Mouse (Mus musculus) Patski (cell line): ENCODE measurements at regions not wholly inside any gene's neighbourhood (a gene's known extent, or its start where the extent isn't known, plus 50 kb on each side); places are given as distances from the start of the nearest gene placed in this dataset.

Source experiments
- ATAC-seq: fragments of 100-300 bp; one replicate; pipeline ENCODE4 v1.8.0; 2021
- CTCF ChIA-PET: fragments of 350-600 bp; sonication (Branson Sonifier 250); formaldehyde crosslinking; loops from one replicate; lab custom pipeline; 2022; ENCODE audit warnings: inconsistent platforms; lab: Charles Lee
- POLR2A ChIA-PET: fragments of 350-600 bp; sonication (Branson Sonifier 250); formaldehyde crosslinking; loops from one replicate; lab custom pipeline; 2022; ENCODE audit warnings: antibody characterized with exemption, inconsistent platforms; lab: Charles Lee
- DNase-seq: peaks from one replicate; pipeline ENCODE4 v3.0.0-alpha.2; 2011; ENCODE audit warnings: low read depth, low spot score
- H3K27me3 ChIP-seq: fragments of 371-371 bp; one replicate; pipeline ENCODE4 v1.5.1; 2021
- CTCF ChIP-seq: fragments of 100-300 bp; IDR thresholded peaks from one replicate; pipeline ENCODE4 v1.5.1; 2021
- in situ Hi-C: fragments of 300-500 bp; cut with MboI; formaldehyde crosslinking; loops from 3 replicates; pipeline ENCODE4 v1.11.1; 2018; ENCODE audit warnings: low pct_unique_long_range_greater_than_20kb, mixed read lengths

GRCm38 (mm10) chrX:14592793-14593192, 381.8 kb downstream of the H2al1n start:
- no peak for TF ChIP-seq CTCF
- ChIA-PET POLR2A (interaction anchor here (0.5 kb wide), 1 partner anchor 10 kb away, joined by 5 read pairs; no protein-coding TSS in a partner anchor), CTCF (no interaction called here)
- no peak for ATAC-seq
- peaks cover 14% of the 10 kb centered on the region for H3K27me3 ChIP-seq
- in situ Hi-C loops = no loop called here
- DNase-seq = no peak

GRCm38 (mm10) chrX:14596799-14597198, 385.9 kb downstream of the H2al1n start:
- ATAC-seq = no peak
- peaks cover 12% of the 10 kb centered on the region for H3K27me3 ChIP-seq
- ChIA-PET CTCF (no interaction called here), POLR2A (interaction anchor here (0.9 kb wide), 1 partner anchor 9 kb away, joined by 3 read pairs; no protein-coding TSS in a partner anchor)
- in situ Hi-C loops = no loop called here
- no peak for TF ChIP-seq CTCF
- no peak for DNase-seq

GRCm38 (mm10) chrX:14601916-14602315, 391.0 kb downstream of the H2al1n start:
- no peak for DNase-seq
- CTCF ChIA-PET = no interaction called here
- TF ChIP-seq CTCF = no peak
- peaks cover 17% of the 10 kb centered on the region for H3K27me3 ChIP-seq
- no peak for ATAC-seq
- POLR2A ChIA-PET = no interaction called here
- in situ Hi-C loops = no loop called here

- no peak for TF ChIP-seq CTCF
- DNase-seq (no peak), ATAC-seq (no peak)
- in situ Hi-C loops = no loop called here
- peaks cover 28% of the 10 kb centered on the region for H3K27me3 ChIP-seq
- CTCF ChIA-PET = no interaction called here
- POLR2A ChIA-PET = no interaction called here
Measured at GRCm38 (mm10) chrX:14609196-14609595, 398.2 kb downstream of the H2al1n start.

GRCm38 (mm10) chrX:14628267-14628901, 417.4 kb downstream of the H2al1n start:
- in situ Hi-C loops = loop anchor here (25.0 kb wide), 1 partner anchor 916 kb away; no protein-coding TSS in a partner anchor
- no peak for TF ChIP-seq CTCF
- peak; percentile 71 for DNase-seq
- ChIA-PET CTCF (interaction anchor here (1.0 kb wide), 1 partner anchor 11 kb away, joined by 4 read pairs; no protein-coding TSS in a partner anchor), POLR2A (no interaction called here)
- peaks cover 6% of the 10 kb centered on the region for H3K27me3 ChIP-seq
- peak; percentile 98 for ATAC-seq

- DNase-seq = no peak
- no peak for ATAC-seq
- POLR2A ChIA-PET = no interaction called here
- no peak for TF ChIP-seq CTCF
- CTCF ChIA-PET = interaction anchor here (1.7 kb wide), 1 partner anchor 11 kb away, joined by 4 read pairs; no protein-coding TSS in a partner anchor
- peaks cover 5% of the 10 kb centered on the region for H3K27me3 ChIP-seq
- in situ Hi-C loops = loop anchor here (25.0 kb wide), 1 partner anchor 927 kb away; no protein-coding TSS in a partner anchor
Measured at GRCm38 (mm10) chrX:14639378-14639777, 428.4 kb downstream of the H2al1n start.

GRCm38 (mm10) chrX:14664852-14665251, 453.9 kb downstream of the H2al1n start:
- H3K27me3 ChIP-seq = peaks cover 19% of the 10 kb centered on the region
- CTCF ChIA-PET = no interaction called here
- ATAC-seq = no peak
- POLR2A ChIA-PET = no interaction called here
- no peak for TF ChIP-seq CTCF
- no peak for DNase-seq
- in situ Hi-C loops = no loop called here

- no peak for DNase-seq
- in situ Hi-C loops = no loop called here
- no peak for ATAC-seq
- TF ChIP-seq CTCF = no peak
- H3K27me3 ChIP-seq = peaks cover 5% of the 10 kb centered on the region
- POLR2A ChIA-PET = no interaction called here
- CTCF ChIA-PET = no interaction called here
Measured at GRCm38 (mm10) chrX:14696375-14696774, 485.4 kb downstream of the H2al1n start.

- DNase-seq = no peak
- ChIA-PET CTCF (no interaction called here), POLR2A (no interaction called here)
- ATAC-seq = no peak
- in situ Hi-C loops = no loop called here
- TF ChIP-seq CTCF = no peak
- peaks cover 30% of the 10 kb centered on the region for H3K27me3 ChIP-seq
Measured at GRCm38 (mm10) chrX:14738999-14739398, 528.1 kb downstream of the H2al1n start.
